Mouse (Mus musculus) left cerebral cortex, adult 2 months (tissue): Measurements from ENCODE around the gene Cdk6. TPM values are rescaled to one million over a fixed set of nuclear protein-coding genes. Genes with fewer than 3 reads are reported as not detected.

Experiments used
- DNase-seq, 2 experiments: peaks; one replicate each; pipeline ENCODE4 v3.0.0; 2021 to 2022; ENCODE audit warnings: low spot score in 2 of 2, mixed read lengths in 1 of 2; ENCODE audit errors: extremely low spot score in 1 of 2
- H3K27ac ChIP-seq: fragments of 200-600 bp; 2 replicates; pipeline ENCODE4 v1.8.1; 2022
- H3K4me3 ChIP-seq: fragments of 200-600 bp; 2 replicates; pipeline ENCODE4 v1.8.1; 2022
- CTCF ChIP-seq: fragments of 200-600 bp; IDR thresholded peaks from 2 replicates; pipeline ENCODE4 v1.8.1; 2022; ENCODE audit warnings: antibody characterized with exemption, mild to moderate bottlenecking, moderate library complexity
- intact Hi-C: fragments of 180-260 bp; cut with DNase I; formaldehyde crosslinking; loops from one replicate; pipeline ENCODE4 v1.15.1; 2025
- total RNA-seq, 2 experiments: library from RNA; stranded (reverse); gene quantifications; 2 replicates each; pipeline ENCODE4 v1.2.3; 2021

The Cdk6 gene
- total RNA-seq, 2 experiments from 2014 or later: 4.2 to 6.8 TPM

GRCm38 (mm10) chr5:3486579-3487282, 145.4 kb downstream of the Cdk6 start:
- no peak for TF ChIP-seq CTCF
- Histone ChIP-seq H3K27ac (no peak overlapping the region), H3K4me3 (no peak overlapping the region)
- intact Hi-C loops: no loop called here
- DNase-seq: no peak

- DNase-seq: no peak
- no peak for TF ChIP-seq CTCF
- intact Hi-C loops: no loop called here
- Histone ChIP-seq H3K4me3 (no peak overlapping the region), H3K27ac (no peak overlapping the region)
Measured at GRCm38 (mm10) chr5:3488146-3488774, 147.0 kb downstream of the Cdk6 start.

GRCm38 (mm10) chr5:3490358-3490757, 149.1 kb downstream of the Cdk6 start:
- Histone ChIP-seq H3K27ac (no peak overlapping the region), H3K4me3 (no peak overlapping the region)
- intact Hi-C loops: no loop called here
- no peak for TF ChIP-seq CTCF
- no peak for DNase-seq

GRCm38 (mm10) chr5:3491084-3491483, 149.8 kb downstream of the Cdk6 start:
- intact Hi-C loops: no loop called here
- DNase-seq: no peak
- H3K27ac ChIP-seq: no peak overlapping the region
- no peak for TF ChIP-seq CTCF
- no peak overlapping the region for H3K4me3 ChIP-seq

- no peak for TF ChIP-seq CTCF
- Histone ChIP-seq H3K4me3 (no peak overlapping the region), H3K27ac (no peak overlapping the region)
- intact Hi-C loops: no loop called here
- DNase-seq: no peak
Measured at GRCm38 (mm10) chr5:3491883-3492282, 150.6 kb downstream of the Cdk6 start.

- no peak for TF ChIP-seq CTCF
- Histone ChIP-seq H3K4me3 (no peak overlapping the region), H3K27ac (no peak overlapping the region)
- intact Hi-C loops: no loop called here
- DNase-seq: no peak
Measured at GRCm38 (mm10) chr5:3492776-3493636, 151.7 kb downstream of the Cdk6 start.

GRCm38 (mm10) chr5:3493968-3494367, 152.7 kb downstream of the Cdk6 start:
- intact Hi-C loops: no loop called here
- H3K4me3 ChIP-seq: no peak overlapping the region
- no peak overlapping the region for H3K27ac ChIP-seq
- no peak for TF ChIP-seq CTCF
- DNase-seq: no peak

- no peak overlapping the region for H3K4me3 ChIP-seq
- intact Hi-C loops: no loop called here
- TF ChIP-seq CTCF: no peak
- no peak overlapping the region for H3K27ac ChIP-seq
- no peak for DNase-seq
Measured at GRCm38 (mm10) chr5:3494452-3495187, 153.3 kb downstream of the Cdk6 start.

- TF ChIP-seq CTCF: no peak
- intact Hi-C loops: no loop called here
- DNase-seq: no peak
- no peak overlapping the region for H3K27ac ChIP-seq
- no peak overlapping the region for H3K4me3 ChIP-seq
Measured at GRCm38 (mm10) chr5:3497505-3497925, 156.2 kb downstream of the Cdk6 start.

- intact Hi-C loops: no loop called here
- TF ChIP-seq CTCF: no peak
- DNase-seq: no peak
- no peak overlapping the region for H3K4me3 ChIP-seq
- no peak overlapping the region for H3K27ac ChIP-seq
Measured at GRCm38 (mm10) chr5:3500298-3500697, 159.0 kb downstream of the Cdk6 start.

GRCm38 (mm10) chr5:3500957-3501563, 159.8 kb downstream of the Cdk6 start:
- no peak for TF ChIP-seq CTCF

More at GRCm38 (mm10) chr5:3500957-3501563, 159.8 kb downstream of the Cdk6 start:
- H3K27ac ChIP-seq: no peak overlapping the region
- intact Hi-C loops: no loop called here
- DNase-seq: no peak
- no peak overlapping the region for H3K4me3 ChIP-seq
